14 mouse cellular contexts compared by ENCODE assay signal in genomic region chr1:184048675-184049418, GRCm38 (mm10). TPM values are rescaled to one million over a fixed set of nuclear protein-coding genes. Genes with fewer than 3 reads are reported as not detected.
DNase-seq lines count a peak whose midpoint lies in the region; ATAC-seq and TF ChIP-seq lines count a peak whose summit lies in the region.
"Had no signal": no experiment of that assay in that cellular context is flagged by ENCODE, and none has a peak within 500 bp of the region (broad histone marks: within the 10 kb centered on the region; RNA-seq: fewer than 3 reads in every experiment).

No protein-coding gene starts in this region.

- no peak for DNase-seq in heart, embryonic 10.5 days (ENCODE audit: low spot score)
- DNase-seq in heart, adult 18-20 months = no peak
- DNase-seq in thymus, adult 2 months = no peak
- DNase-seq in thymus, postnatal 36 days = no peak
- DNase-seq in adrenal gland, adult 2 months = no peak
- DNase-seq in left cerebral cortex, adult 11 months (ENCODE audit: low spot score) = no peak
- DNase-seq in frontal cortex, postnatal 10 days (ENCODE audit: low spot score in 2 of 2) = no peak
- DNase-seq: adrenal gland, adult 8-10 months; cerebellum, postnatal 14 days; gastrocnemius, postnatal 25 days had no signal

- peak overlapping the region; percentile 2; the same call in 1 of the 2 replicates for H3K4me2 ChIP-seq in liver, embryonic 16.5 days (ENCODE audit: low read depth, low read length)
- H3K4me2 ChIP-seq: stomach, embryonic 15.5 days had no signal

- no peak for TF ChIP-seq CTCF in thymus, adult 2 months (IDR thresholded peaks at IDR 0.05; ENCODE audit: borderline replicate concordance, control insufficient read depth, extremely low read depth, insufficient read depth, low read length, poor library complexity)

- 0 out of 2 replicates have a peak overlapping the region, but pooled peaks have one; percentile 36 for H3K27ac ChIP-seq in heart, embryonic 10.5 days
- peak overlapping the region; percentile 35; the same call in 1 of the 2 replicates for H3K27ac ChIP-seq in thymus, adult 2 months (ENCODE audit: control insufficient read depth, insufficient read depth, low read length)
- no peak overlapping the region for H3K27ac ChIP-seq in liver, embryonic 16.5 days (ENCODE audit: low read length)
- H3K27ac ChIP-seq: kidney, postnatal 0 days; stomach, embryonic 15.5 days had no signal

- H3K9me3 ChIP-seq in heart, embryonic 10.5 days = no peaks in the 10 kb centered on the region
- H3K9me3 ChIP-seq in liver, embryonic 16.5 days (replicated peaks; ENCODE audit: control insufficient read depth, low read length) = no peaks in the 10 kb centered on the region
- H3K9me3 ChIP-seq: stomach, embryonic 15.5 days had no signal

- 0 out of 2 replicates have a peak, but pooled peaks have one; percentile 22 for ATAC-seq in liver, embryonic 16.5 days (ENCODE audit: low read depth)
- ATAC-seq: midbrain, embryonic 16.5 days had no signal

- no peak overlapping the region for H3K9ac ChIP-seq in liver, embryonic 16.5 days (ENCODE audit: low read depth, low read length)
- H3K9ac ChIP-seq: stomach, embryonic 15.5 days had no signal

- H3K4me1 ChIP-seq in heart, embryonic 10.5 days = peaks cover 49% of the 10 kb centered on the region
- peaks cover 31% of the 10 kb centered on the region for H3K4me1 ChIP-seq in thymus, adult 2 months (replicated peaks; ENCODE audit: control insufficient read depth, insufficient read depth, low read length)
- peaks cover 15% of the 10 kb centered on the region for H3K4me1 ChIP-seq in liver, embryonic 16.5 days (ENCODE audit: control insufficient read depth, low read depth, low read length)

- H3K4me3 ChIP-seq in heart, embryonic 10.5 days = no peak overlapping the region
- H3K4me3 ChIP-seq in thymus, adult 2 months (ENCODE audit: control insufficient read depth, insufficient read depth, low read length) = no peak overlapping the region
- no peak overlapping the region for H3K4me3 ChIP-seq in liver, embryonic 16.5 days (ENCODE audit: low read depth, low read length)
- H3K4me3 ChIP-seq: stomach, embryonic 15.5 days had no signal

- H3K27me3 ChIP-seq in heart, embryonic 10.5 days (ENCODE audit: insufficient read depth, poor library complexity, severe bottlenecking) = no peaks in the 10 kb centered on the region
- H3K27me3 ChIP-seq in thymus, adult 2 months (ENCODE audit: control insufficient read depth, insufficient read depth, low read length) = no peaks in the 10 kb centered on the region
- no peaks in the 10 kb centered on the region for H3K27me3 ChIP-seq in liver, embryonic 16.5 days (ENCODE audit: control insufficient read depth, insufficient read depth, low read depth, low read length)
- H3K27me3 ChIP-seq: stomach, embryonic 15.5 days had no signal

- TF ChIP-seq POLR2A in thymus, adult 2 months (IDR thresholded peaks at IDR 0.05; ENCODE audit: control insufficient read depth, extremely low read depth, insufficient read depth, low read length, poor library complexity) = no peak

- no peaks in the 10 kb centered on the region for H3K36me3 ChIP-seq in heart, embryonic 10.5 days
- H3K36me3 ChIP-seq in thymus, adult 2 months (ENCODE audit: control insufficient read depth, insufficient read depth, low read length) = peaks cover 26% of the 10 kb centered on the region; the same call in 1 of the 2 replicates
- no peaks in the 10 kb centered on the region for H3K36me3 ChIP-seq in liver, embryonic 16.5 days (ENCODE audit: control insufficient read depth, insufficient read depth)
- H3K36me3 ChIP-seq: stomach, embryonic 15.5 days had no signal

- 72% methylated on average over 10 of the region's 10 CpGs for WGBS in heart, embryonic 10.5 days
- 27% methylated on average over 10 of the region's 10 CpGs for WGBS in thymus, adult 2 months
- 39% methylated on average over 10 of the region's 10 CpGs for WGBS in liver, embryonic 16.5 days (ENCODE audit: insufficient replicate concordance)

RNA-seq across cellular contexts. Expression of gene 1700056E22Rik, which starts 14.7 kb away (rescaled TPM):
- 1.1 and 1.3 TPM in 2 replicates for polyA plus RNA-seq in heart, embryonic 10.5 days (2016; fragmentation: Nextera tagmentation; extraction: Ambion mirVana)
- total RNA-seq in heart, adult 18-20 months (2021) = 1 to 10 TPM in 1 of 2 experiments, under 1 TPM in 1; 0.55 to 1.6 TPM
- polyA plus RNA-seq in thymus, adult 2 months (2012; rRNA removed) = 5.0 and 7.8 TPM in 2 replicates
- polyA plus RNA-seq in liver, embryonic 16.5 days (2015; fragmentation: Nextera tagmentation; extraction: Ambion mirVana) = 0.48 and 0.50 TPM in 2 replicates
- 1 to 10 TPM; 1.6 to 3.4 TPM for total RNA-seq in adrenal gland, adult 2 months (2021)
- polyA plus RNA-seq in adrenal gland, adult 2 months (2012; rRNA removed) = 7.0 and 13.6 TPM in 2 replicates

RNA-seq across cellular contexts. Expression of gene Dusp10, which starts 35.7 kb away (rescaled TPM):
- polyA plus RNA-seq in heart, embryonic 10.5 days (2016; fragmentation: Nextera tagmentation; extraction: Ambion mirVana) = 8.5 and 12.3 TPM in 2 replicates
- 1 to 10 TPM; 3.6 to 5.0 TPM for total RNA-seq in heart, adult 18-20 months (2021)
- polyA plus RNA-seq in thymus, adult 2 months (2012; rRNA removed) = 206 and 226 TPM in 2 replicates
- 2.5 and 2.9 TPM in 2 replicates for polyA plus RNA-seq in liver, embryonic 16.5 days (2015; fragmentation: Nextera tagmentation; extraction: Ambion mirVana)
- total RNA-seq in adrenal gland, adult 2 months (2021) = 10 to 100 TPM; 15.8 to 24.2 TPM
- 17.8 and 33.3 TPM in 2 replicates for polyA plus RNA-seq in adrenal gland, adult 2 months (2012; rRNA removed)
